Mouse (Mus musculus) kidney, adult 2 months (tissue): ENCODE data around the gene Chad.

Source experiments
- CTCF ChIP-seq: fragments of 200-500 bp; conservative IDR thresholded peaks from 2 replicates; pipeline ENCODE4 v1.5.1; 2011; ENCODE audit warnings: low read depth, mild to moderate bottlenecking, control low read depth, low read length, moderate library complexity, mixed read lengths; ENCODE audit not compliant: insufficient read depth, insufficient read length
- POLR2A ChIP-seq: fragments of 200-500 bp; IDR thresholded peaks from one replicate; pipeline ENCODE4 v1.6.1; 2011; ENCODE audit warnings: low read depth, low read length, control low read depth

- TF ChIP-seq CTCF (no peak), POLR2A (no peak)
Measured at GRCm38 (mm10) chr11:94521219-94521843, 43.5 kb upstream of the Chad start, which contains the start of gene Mycbpap.
